Mouse (Mus musculus): ENCODE measurements around the gene AI837181.
A peak's percentile ranks its signal among the peaks of the same experiment; 100 is the strongest.
"Not testable (repeated sequence)": the region's sequence is repeated elsewhere in the genome, so short reads cannot be mapped to it uniquely, and the experiment has no call there.

The AI837181 gene

GRCm38 (mm10) chr19:5424782-5425741, at the start of gene AI837181, which contains the start of gene Drap1:
Gene AI837181 (plus strand): TSS chr19:5425144.
Gene Drap1 (minus strand): TSS chr19:5424979.
- peak; percentile 97 for DNase-seq (ENCODE audit: low read depth, low spot score)

GRCm38 (mm10) chr19:5377446-5377845, 47.5 kb upstream of the AI837181 start:
- no peak for DNase-seq (ENCODE audit: low read depth, low spot score)

- DNase-seq (ENCODE audit: low read depth, low spot score), result no peak
These were observed 41.6 kb upstream of the AI837181 start for GRCm38 (mm10) chr19:5383326-5383725.

- no peak for DNase-seq (ENCODE audit: low read depth, low spot score)
These were observed 40.2 kb upstream of the AI837181 start for GRCm38 (mm10) chr19:5384715-5385114.

GRCm38 (mm10) chr19:5388011-5388441, 36.9 kb upstream of the AI837181 start:
- DNase-seq (ENCODE audit: low read depth, low spot score), result no peak

- DNase-seq (ENCODE audit: low read depth, low spot score), result peak; percentile 97
These were observed 36.2 kb upstream of the AI837181 start, which contains the start of gene Sart1 for GRCm38 (mm10) chr19:5388588-5389242. Gene Sart1 (minus strand): TSS chr19:5388703.

- peak; percentile 85 for DNase-seq (ENCODE audit: low read depth, low spot score)
These were observed 35.3 kb upstream of the AI837181 start for GRCm38 (mm10) chr19:5389647-5390046.

GRCm38 (mm10) chr19:5390416-5390815, 34.5 kb upstream of the AI837181 start:
- no peak for DNase-seq (ENCODE audit: low read depth, low spot score)

- DNase-seq (ENCODE audit: low read depth, low spot score), result no peak
These were observed 32.1 kb upstream of the AI837181 start for GRCm38 (mm10) chr19:5392892-5393291.

- no peak for DNase-seq (ENCODE audit: low read depth, low spot score)
These were observed 30.8 kb upstream of the AI837181 start for GRCm38 (mm10) chr19:5394168-5394567.

- DNase-seq (ENCODE audit: low read depth, low spot score), result no peak
These were observed 29.6 kb upstream of the AI837181 start for GRCm38 (mm10) chr19:5395371-5395770.

GRCm38 (mm10) chr19:5401073-5401472, 23.9 kb upstream of the AI837181 start:
- DNase-seq (ENCODE audit: low read depth, low spot score), result not testable (repeated sequence)

GRCm38 (mm10) chr19:5402293-5402692, 22.7 kb upstream of the AI837181 start, which contains the start of gene Tsga10ip:
Gene Tsga10ip (minus strand): TSS chr19:5402526.
- no peak for DNase-seq (ENCODE audit: low read depth, low spot score)

GRCm38 (mm10) chr19:5405924-5406323, 19.0 kb upstream of the AI837181 start:
- DNase-seq (ENCODE audit: low read depth, low spot score), result peak; percentile 82

GRCm38 (mm10) chr19:5406531-5407126, 18.3 kb upstream of the AI837181 start:
- peak; percentile 85 for DNase-seq (ENCODE audit: low read depth, low spot score)

GRCm38 (mm10) chr19:5407133-5407532, 17.8 kb upstream of the AI837181 start:
- peak; percentile 91 for DNase-seq (ENCODE audit: low read depth, low spot score)

GRCm38 (mm10) chr19:5408057-5409001, 16.6 kb upstream of the AI837181 start:
- peak; percentile 50 for DNase-seq (ENCODE audit: low read depth, low spot score)

GRCm38 (mm10) chr19:5409068-5409467, 15.9 kb upstream of the AI837181 start:
- DNase-seq (ENCODE audit: low read depth, low spot score), result no peak

GRCm38 (mm10) chr19:5410641-5411040, 14.3 kb upstream of the AI837181 start:
- DNase-seq (ENCODE audit: low read depth, low spot score), result no peak

- no peak for DNase-seq (ENCODE audit: low read depth, low spot score)
These were observed 13.0 kb upstream of the AI837181 start for GRCm38 (mm10) chr19:5411961-5412360.

GRCm38 (mm10) chr19:5413840-5414239, 11.1 kb upstream of the AI837181 start:
- DNase-seq (ENCODE audit: low read depth, low spot score), result no peak
